Mouse (Mus musculus) limb, embryonic 12.5 days (tissue): ENCODE results near the gene Sost. TPM values are rescaled to one million over a fixed set of nuclear protein-coding genes. Genes with fewer than 3 reads are reported as not detected.
"Not testable (repeated sequence)": the region's sequence is repeated elsewhere in the genome, so short reads cannot be mapped to it uniquely, and the experiment has no call there.

Source experiments
- ATAC-seq: fragments of 200-750 bp; cut with Nextera tagmentation; 2 replicates; pipeline ENCODE4 v1.8.0; 2017; ENCODE audit warnings: low read depth, moderate TSS enrichment; ENCODE audit not compliant: insufficient number of reproducible peaks, insufficient read depth, low FRiP score, low TSS enrichment
- H3K27ac ChIP-seq: fragments of 300-500 bp; sonication (generic); 2 replicates; pipeline ENCODE4 v1.5.1; 2016; ENCODE audit warnings: mild to moderate bottlenecking, moderate library complexity
- H3K27me3 ChIP-seq: fragments of 300-500 bp; sonication (generic); 2 replicates; pipeline ENCODE4 v1.6.1; 2016; ENCODE audit warnings: mild to moderate bottlenecking, moderate library complexity
- H3K36me3 ChIP-seq: fragments of 300-500 bp; sonication (generic); 2 replicates; pipeline ENCODE4 v1.6.1; 2016; ENCODE audit warnings: mild to moderate bottlenecking, moderate library complexity
- H3K4me1 ChIP-seq: fragments of 300-500 bp; sonication (generic); replicated peaks from 2 replicates; pipeline ENCODE4 v1.6.1; 2016
- H3K4me2 ChIP-seq: fragments of 300-500 bp; sonication (generic); 2 replicates; pipeline ENCODE4 v1.6.1; 2016; ENCODE audit warnings: mild to moderate bottlenecking, moderate library complexity
- H3K4me3 ChIP-seq: fragments of 300-500 bp; sonication (generic); replicated peaks from 2 replicates; pipeline ENCODE4 v1.5.1; 2016; ENCODE audit warnings: mild to moderate bottlenecking
- H3K9ac ChIP-seq: fragments of 300-500 bp; sonication (generic); replicated peaks from 2 replicates; pipeline ENCODE4 v1.6.1; 2016; ENCODE audit warnings: mild to moderate bottlenecking, moderate library complexity
- H3K9me3 ChIP-seq: fragments of 300-500 bp; sonication (generic); 2 replicates; pipeline ENCODE4 v1.6.1; 2016; ENCODE audit warnings: mild to moderate bottlenecking, moderate library complexity
- WGBS: fragments of 180-500 bp; shearing (Covaris S2); methylation state at CpG from one replicate; pipeline ENCODE4 v1.1.7; 2016; 5-methylcytosine and 5-hydroxymethylcytosine counted together
- polyA plus RNA-seq: library from polyadenylated mRNA; unstranded; fragments of >200 nt; fragmentation: Nextera tagmentation; extraction: Ambion mirVana; gene quantifications from 2 replicates; pipeline ENCODE4 v1.2.1, GENCODE M21; 2016

The Sost gene
- polyA plus RNA-seq, 1 experiment from 2014 or later: 1.1 TPM

DNA sequence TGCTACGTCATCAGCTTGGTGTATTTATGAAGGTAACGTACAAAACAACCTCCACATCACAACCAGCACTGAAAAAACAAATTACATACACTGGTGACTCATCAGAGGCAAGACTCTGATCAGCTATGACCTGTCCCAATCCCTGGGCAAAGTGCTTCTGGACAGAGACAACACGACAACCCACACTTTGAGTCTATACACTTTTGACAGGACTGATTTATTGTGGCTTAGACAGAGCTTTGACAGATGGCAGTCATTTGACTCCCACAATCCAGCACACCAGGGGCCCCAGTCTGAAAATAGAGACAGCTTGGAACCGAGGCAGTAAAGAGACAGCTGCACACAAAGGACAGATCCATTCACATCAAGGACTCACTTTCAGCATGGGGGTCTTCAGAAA is 32.7 kb upstream of the Sost start:
- peaks cover 3% of the 10 kb centered on the region; the same call in 1 of the 2 replicates for H3K9me3 ChIP-seq
- WGBS: 61% methylated on average over 4 of the region's 4 CpGs

DNA sequence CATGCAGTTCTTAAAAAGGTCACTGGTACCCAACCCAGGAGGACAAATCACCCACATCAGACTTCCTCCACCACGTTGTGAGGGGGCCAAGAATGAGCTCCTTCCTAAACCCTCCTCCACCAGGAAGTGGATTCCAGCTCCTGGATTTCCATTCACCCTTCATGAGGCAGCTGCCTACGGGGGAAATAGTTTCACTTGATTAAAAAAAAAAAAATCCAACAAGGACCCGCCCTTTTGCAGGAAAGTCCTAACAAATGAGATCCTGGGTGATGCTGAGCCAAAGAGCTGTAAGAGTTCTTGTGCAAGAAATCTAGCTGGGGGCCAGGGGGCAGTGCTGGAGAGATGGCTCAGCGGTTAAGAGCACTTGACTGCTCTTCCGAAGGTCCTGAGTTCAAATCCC is 31.4 kb upstream of the Sost start:
- Histone ChIP-seq H3K4me3 (no peak overlapping the region), H3K9me3 (no peaks in the 10 kb centered on the region), H3K27ac (no peak overlapping the region), H3K4me1 (no peaks in the 10 kb centered on the region), H3K4me2 (no peak overlapping the region), H3K27me3 (no peaks in the 10 kb centered on the region), H3K9ac (no peak overlapping the region), H3K36me3 (peaks cover 26% of the 10 kb centered on the region)
- no peak for ATAC-seq
- 56% methylated on average over 5 of the region's 5 CpGs for WGBS

More for the DNA sequence above, 32.7 kb upstream of the Sost start:
- Histone ChIP-seq H3K36me3 (peaks cover 31% of the 10 kb centered on the region), H3K4me1 (no peaks in the 10 kb centered on the region), H3K4me3 (no peak overlapping the region), H3K27me3 (no peaks in the 10 kb centered on the region), H3K27ac (no peak overlapping the region), H3K9ac (no peak overlapping the region), H3K4me2 (no peak overlapping the region)
- ATAC-seq: no peak

DNA sequence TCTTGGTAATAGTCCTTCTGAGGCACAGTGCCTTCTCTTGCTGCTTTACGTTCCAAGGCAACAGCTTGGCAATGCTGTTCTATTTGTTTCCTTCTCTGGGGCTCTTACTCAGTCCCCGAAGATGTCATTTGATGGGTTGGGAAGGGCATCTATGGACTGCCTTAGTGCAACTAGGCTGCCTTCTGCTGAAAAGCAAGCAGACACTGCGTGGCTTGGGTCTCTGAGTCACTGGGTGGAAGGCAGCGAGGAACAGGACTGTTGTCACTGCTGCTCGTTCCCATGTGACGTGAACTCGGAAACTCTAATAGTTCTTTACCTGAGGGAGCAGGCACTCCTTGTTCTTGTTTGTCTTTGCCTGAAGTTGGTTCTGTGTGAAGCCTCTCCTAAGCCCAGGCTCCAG is 29.1 kb upstream of the Sost start:
- 95% methylated on average over 7 of the region's 7 CpGs for WGBS
- H3K9me3 ChIP-seq: no peaks in the 10 kb centered on the region
- ATAC-seq: no peak

DNA sequence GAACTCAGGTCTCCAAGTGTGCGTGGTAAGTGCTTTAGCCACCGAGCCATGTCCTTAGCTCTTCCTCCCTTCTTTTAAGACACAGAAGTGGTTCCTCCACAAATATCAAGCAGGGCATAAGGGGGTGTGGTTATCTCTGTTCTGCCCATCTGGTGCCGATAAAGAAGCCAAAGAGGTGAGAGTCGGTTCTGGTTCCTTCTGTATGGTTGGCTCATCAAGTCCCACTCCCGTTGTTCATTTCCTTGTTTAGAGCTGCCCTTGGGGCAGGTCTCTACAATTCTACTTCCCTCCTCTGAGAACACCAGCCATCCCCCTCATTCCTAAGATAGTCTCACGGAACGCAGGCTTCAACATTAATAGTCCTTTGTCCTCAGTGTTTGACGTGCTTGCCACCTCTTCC is 27.3 kb upstream of the Sost start:
- H3K27ac ChIP-seq: no peak overlapping the region
- no peak overlapping the region for H3K9ac ChIP-seq
- 70% methylated on average over 8 of the region's 8 CpGs for WGBS
- H3K4me3 ChIP-seq: no peak overlapping the region
- H3K36me3 ChIP-seq: 0 out of 2 replicates have a peak, but pooled peaks cover under 1% of the 10 kb centered on the region
- no peaks in the 10 kb centered on the region for H3K4me1 ChIP-seq
- 0 out of 2 replicates have a peak, but pooled peaks cover 3% of the 10 kb centered on the region for H3K27me3 ChIP-seq
- H3K9me3 ChIP-seq: no peaks in the 10 kb centered on the region
- no peak for ATAC-seq
- H3K4me2 ChIP-seq: no peak overlapping the region

More for the DNA sequence above, 29.1 kb upstream of the Sost start:
- no peak overlapping the region for H3K9ac ChIP-seq
- H3K36me3 ChIP-seq: peaks cover 12% of the 10 kb centered on the region; the same call in 1 of the 2 replicates
- H3K4me1 ChIP-seq: no peaks in the 10 kb centered on the region
- no peak overlapping the region for H3K27ac ChIP-seq
- 0 out of 2 replicates have a peak, but pooled peaks cover 3% of the 10 kb centered on the region for H3K27me3 ChIP-seq
- no peak overlapping the region for H3K4me3 ChIP-seq
- no peak overlapping the region for H3K4me2 ChIP-seq

DNA sequence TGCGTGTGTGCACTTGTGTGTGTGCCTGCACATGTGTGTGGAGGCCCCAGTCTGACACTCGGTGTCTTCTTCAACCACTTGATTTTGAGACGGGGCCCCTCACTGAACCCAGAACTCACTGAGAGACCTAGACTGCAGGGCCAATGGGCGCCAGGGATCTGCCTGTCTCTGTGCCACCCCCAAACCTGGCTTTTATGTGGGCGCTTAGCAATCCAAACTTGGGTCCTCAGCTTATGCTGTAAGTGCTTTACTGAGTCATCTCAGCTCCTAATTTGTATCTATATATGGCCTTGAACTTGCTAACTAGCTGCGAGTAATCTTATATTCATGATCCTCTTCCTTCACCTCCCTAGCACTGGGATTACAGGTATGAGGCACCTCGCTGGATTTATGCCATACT is 25.6 kb upstream of the Sost start:
- no peaks in the 10 kb centered on the region for H3K36me3 ChIP-seq
- no peak overlapping the region for H3K27ac ChIP-seq
- no peak overlapping the region for H3K9ac ChIP-seq
- no peak overlapping the region for H3K4me3 ChIP-seq
- ATAC-seq: no peak
- no peaks in the 10 kb centered on the region for H3K4me1 ChIP-seq
- H3K4me2 ChIP-seq: no peak overlapping the region
- peaks cover 6% of the 10 kb centered on the region; the same call in 1 of the 2 replicates for H3K27me3 ChIP-seq
- H3K9me3 ChIP-seq: no peaks in the 10 kb centered on the region
- WGBS: 84% methylated on average over 7 of the region's 7 CpGs

DNA sequence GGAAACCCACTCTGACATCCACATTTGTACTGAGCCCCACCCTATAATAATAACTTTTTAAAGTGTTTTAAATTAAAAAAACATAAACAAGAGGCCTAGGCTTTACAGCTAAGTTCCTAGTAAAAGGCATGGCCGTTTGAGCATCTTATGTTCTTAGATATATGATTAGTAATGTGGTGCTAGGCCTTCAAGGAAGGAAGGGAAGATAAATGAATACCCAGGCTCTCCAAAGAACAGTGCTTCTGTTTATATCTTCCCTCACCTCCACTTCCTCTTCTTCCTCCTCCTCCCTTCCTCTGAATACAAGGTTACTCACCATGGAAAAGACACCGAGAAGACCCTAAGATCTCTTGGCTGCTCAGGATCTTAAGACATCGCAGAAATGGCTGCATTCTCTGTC is 25.0 kb upstream of the Sost start:
- peaks cover 9% of the 10 kb centered on the region; the same call in 1 of the 2 replicates for H3K27me3 ChIP-seq
- no peaks in the 10 kb centered on the region for H3K36me3 ChIP-seq
- ATAC-seq: no peak
- no peak overlapping the region for H3K4me2 ChIP-seq
- H3K9ac ChIP-seq: no peak overlapping the region
- H3K4me3 ChIP-seq: no peak overlapping the region
- WGBS: 81% methylated on average over 3 of the region's 3 CpGs
- no peak overlapping the region for H3K27ac ChIP-seq
- no peaks in the 10 kb centered on the region for H3K9me3 ChIP-seq
- H3K4me1 ChIP-seq: no peaks in the 10 kb centered on the region

DNA sequence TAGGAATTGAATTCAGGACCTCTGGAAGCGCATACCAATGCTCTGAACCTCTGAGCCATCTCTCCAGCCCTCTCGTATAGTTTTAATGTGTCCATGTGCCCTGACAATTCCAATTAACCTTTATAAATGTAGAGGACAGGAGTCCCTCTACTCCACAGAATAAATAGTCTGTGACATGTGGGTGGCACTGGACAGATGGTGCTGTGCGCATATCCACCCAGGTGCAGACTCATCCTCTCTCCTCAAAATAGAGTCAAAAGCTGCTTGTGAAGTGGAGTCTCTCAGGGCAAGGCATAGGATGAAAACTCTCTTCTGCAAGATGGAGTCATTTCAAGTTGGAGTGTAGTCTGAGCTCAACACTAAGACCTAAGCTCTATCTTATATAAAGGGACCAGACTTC is 23.4 kb upstream of the Sost start:
- Histone ChIP-seq H3K9me3 (no peaks in the 10 kb centered on the region), H3K9ac (no peak overlapping the region), H3K27ac (no peak overlapping the region), H3K27me3 (peaks cover 9% of the 10 kb centered on the region; the same call in 1 of the 2 replicates), H3K4me3 (no peak overlapping the region), H3K4me1 (peaks cover 2% of the 10 kb centered on the region; the same call in 1 of the 2 replicates), H3K4me2 (no peak overlapping the region), H3K36me3 (no peaks in the 10 kb centered on the region)
- no peak for ATAC-seq
- WGBS: 79% methylated on average over 3 of the region's 3 CpGs

DNA sequence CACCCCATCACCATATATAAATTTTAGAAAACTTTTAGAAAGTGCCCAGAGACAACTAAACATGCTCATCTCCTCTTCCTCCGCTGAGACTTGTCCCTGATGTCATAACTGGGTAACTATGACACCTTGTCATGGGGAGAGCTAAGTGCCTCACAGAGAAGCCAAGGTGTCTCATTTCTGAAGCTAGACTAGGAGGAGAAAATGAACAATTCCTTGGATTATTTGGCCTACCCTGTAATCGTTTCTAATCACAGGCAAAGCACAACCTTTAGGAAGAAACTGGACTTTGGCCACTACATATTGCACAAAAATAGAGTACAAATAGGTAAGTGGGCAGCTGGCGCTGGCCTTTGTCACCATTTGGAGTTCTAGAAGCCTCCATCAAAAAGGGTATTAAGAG is 20.1 kb upstream of the Sost start, which contains the start of gene Dusp3:
TSS of gene Dusp3 (minus strand) at position 101 of the 400 bp plus-strand sequence.
- peaks cover 13% of the 10 kb centered on the region for H3K27me3 ChIP-seq
- no peak within 1 kb of the TSS; the same call in 1 of the 2 replicates for H3K4me2 ChIP-seq

DNA sequence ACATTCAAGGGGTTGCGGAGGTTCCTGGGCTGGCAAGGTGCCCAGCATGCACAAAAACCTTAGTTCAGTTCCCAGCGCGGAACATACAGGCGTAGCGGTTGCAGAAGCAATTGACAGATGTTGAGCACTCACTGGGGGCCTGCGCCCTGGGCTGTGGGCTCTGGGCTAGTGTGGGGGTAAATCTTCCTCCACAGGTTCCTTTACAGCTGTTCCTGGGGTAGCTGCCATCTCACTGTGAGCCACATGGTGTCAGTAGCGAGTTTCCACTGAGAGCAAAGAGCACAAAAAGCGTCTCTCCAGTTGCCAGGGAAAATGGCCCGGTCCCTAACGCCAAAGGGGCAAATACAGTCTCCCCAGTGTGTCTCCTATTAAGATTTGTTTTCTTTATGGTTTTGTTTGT is 19.2 kb upstream of the Sost start:
- Histone ChIP-seq H3K4me3 (no peak overlapping the region), H3K27ac (no peak overlapping the region), H3K36me3 (no peaks in the 10 kb centered on the region), H3K9me3 (no peaks in the 10 kb centered on the region), H3K4me2 (no peak overlapping the region; the same call in 1 of the 2 replicates), H3K9ac (no peak overlapping the region), H3K4me1 (peaks cover 23% of the 10 kb centered on the region), H3K27me3 (peaks cover 13% of the 10 kb centered on the region)
- ATAC-seq: no peak
- 9% methylated on average over 10 of the region's 10 CpGs for WGBS

More for the DNA sequence above, 20.1 kb upstream of the Sost start, which contains the start of gene Dusp3:
- no peaks in the 10 kb centered on the region for H3K36me3 ChIP-seq
- WGBS: 88% methylated on average over 3 of the region's 3 CpGs
- no peak within 1 kb of the TSS for H3K9ac ChIP-seq
- no peak within 1 kb of the TSS for H3K4me3 ChIP-seq
- peaks cover 23% of the 10 kb centered on the region for H3K4me1 ChIP-seq
- ATAC-seq: no peak
- H3K9me3 ChIP-seq: no peaks in the 10 kb centered on the region
- no peak within 1 kb of the TSS for H3K27ac ChIP-seq

DNA sequence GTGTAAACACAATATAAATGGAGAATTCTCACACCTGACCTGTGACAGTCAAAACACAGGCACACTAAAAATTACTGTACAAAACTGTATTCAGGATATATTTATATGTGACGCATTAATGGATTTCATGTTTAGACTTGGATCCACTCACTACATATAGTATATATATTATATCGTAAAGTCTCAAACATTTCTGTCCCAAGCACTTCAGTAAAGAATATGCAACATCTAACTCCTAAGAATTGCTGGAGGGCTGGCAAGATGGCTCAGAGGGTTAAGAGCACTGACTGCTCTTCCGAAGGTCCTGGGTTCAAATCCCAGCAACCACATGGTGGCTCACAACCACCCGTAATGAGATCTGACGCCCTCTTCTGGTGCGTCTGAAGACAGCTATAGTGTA is 18.6 kb upstream of the Sost start:
- H3K36me3 ChIP-seq, H3K9ac ChIP-seq, H3K27ac ChIP-seq, ATAC-seq, H3K9me3 ChIP-seq, H3K4me3 ChIP-seq: not testable (repeated sequence)
- WGBS: 68% methylated on average over 6 of the region's 6 CpGs
- H3K4me2 ChIP-seq: peak overlapping the region; percentile 100; the same call in 1 of the 2 replicates
- H3K27me3 ChIP-seq: peaks cover 13% of the 10 kb centered on the region
- peaks cover 23% of the 10 kb centered on the region for H3K4me1 ChIP-seq

DNA sequence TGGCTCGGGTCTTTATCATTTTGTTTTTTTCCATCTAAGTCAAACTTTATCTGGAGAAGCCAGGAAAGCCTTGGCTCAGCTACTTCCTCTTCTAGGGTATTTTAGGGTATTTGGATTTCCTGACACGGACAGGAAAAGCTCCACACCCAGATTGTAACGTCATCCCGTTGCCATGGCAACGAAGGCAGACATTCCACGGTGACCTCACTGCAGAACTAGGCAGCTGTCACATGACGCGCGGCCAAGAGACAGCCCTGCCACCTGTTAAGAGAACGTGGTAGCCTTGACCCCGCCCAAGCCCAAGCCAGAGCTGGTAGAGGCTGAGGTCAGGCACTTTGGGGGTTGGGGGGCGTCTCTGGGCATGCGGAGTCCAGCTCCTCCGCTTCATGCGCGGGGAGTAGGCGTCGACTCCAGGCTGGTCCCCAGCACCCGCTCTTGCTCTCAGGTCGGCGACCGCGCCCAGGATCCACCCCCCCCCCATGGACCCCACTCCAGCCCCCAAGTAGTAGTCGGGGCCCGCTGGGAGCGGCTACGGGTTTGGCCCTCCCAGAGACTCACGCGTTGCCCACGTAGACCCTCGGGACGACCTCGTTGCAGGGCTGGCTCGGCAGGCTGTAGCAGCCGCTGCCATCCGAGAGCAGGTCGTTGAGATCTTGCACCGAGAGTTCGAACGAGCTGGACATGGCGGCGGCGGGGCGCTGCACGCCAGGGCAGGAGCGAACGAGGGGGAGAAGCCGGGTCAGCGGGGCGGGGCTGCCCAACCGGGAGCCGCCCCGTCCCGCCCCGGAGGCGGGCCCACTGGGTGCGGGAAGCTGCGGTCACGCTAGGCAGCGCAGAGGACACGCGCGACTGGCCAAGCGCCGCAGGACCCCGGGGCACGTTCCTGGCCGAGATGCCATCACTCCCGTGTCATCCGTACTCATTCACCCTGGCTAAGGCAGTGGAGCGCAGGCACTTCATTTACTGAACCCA is 17.5 kb upstream of the Sost start, which contains the start of gene Cfap97d1:
TSS of gene Cfap97d1 (plus strand) at position 226 of the 972 bp plus-strand sequence.
- Histone ChIP-seq H3K9ac (peak within 1 kb of the TSS; percentile 65), H3K4me3 (peak within 1 kb of the TSS; percentile 64), H3K27me3 (peaks cover 13% of the 10 kb centered on the region), H3K36me3 (no peaks in the 10 kb centered on the region), H3K4me1 (peaks cover 23% of the 10 kb centered on the region), H3K4me2 (peak within 1 kb of the TSS; percentile 100), H3K9me3 (no peaks in the 10 kb centered on the region), H3K27ac (peak within 1 kb of the TSS; percentile 64; the same call in 1 of the 2 replicates)
- ATAC-seq: peak; percentile 63
- WGBS: 1% methylated on average over 71 of the region's 71 CpGs
